Mouse (Mus musculus): ENCODE measurements around the gene Cat. TPM values are rescaled to one million over a fixed set of nuclear protein-coding genes. Genes with fewer than 3 reads are reported as not detected.

Gene Cat
- polyA plus RNA-seq, 1 experiment from 2014 or later, result 102 TPM

- Histone ChIP-seq H3K4me3 (replicated peaks; ENCODE audit: low read depth, low read length) (no peak overlapping the region), H3K27ac (replicated peaks; ENCODE audit: low read depth, low read length) (no peak overlapping the region), H3K36me3 (ENCODE audit: control insufficient read depth, insufficient read depth, low read length) (no peaks in the 10 kb centered on the region), H3K4me2 (ENCODE audit: low read length) (no peak overlapping the region), H3K9ac (replicated peaks; ENCODE audit: low read length) (no peak overlapping the region), H3K27me3 (ENCODE audit: control insufficient read depth, insufficient read depth, low read length) (no peaks in the 10 kb centered on the region), H3K4me1 (ENCODE audit: control insufficient read depth, insufficient read depth, low read length) (no peaks in the 10 kb centered on the region), H3K9me3 (ENCODE audit: control insufficient read depth, low read length) (no peaks in the 10 kb centered on the region)
- 92% methylated on average over 11 of the region's 11 CpGs for WGBS
- DNase-seq, result no peak
- no peak for ATAC-seq (ENCODE audit: low FRiP score, low TSS enrichment)
These were observed 45.8 kb downstream of the Cat start for GRCm38 (mm10) chr2:103439071-103439622.

- no peak overlapping the region for H3K9ac ChIP-seq (replicated peaks; ENCODE audit: low read length)
- no peaks in the 10 kb centered on the region for H3K27me3 ChIP-seq (ENCODE audit: control insufficient read depth, insufficient read depth, low read length)
- H3K36me3 ChIP-seq (ENCODE audit: control insufficient read depth, insufficient read depth, low read length), result no peaks in the 10 kb centered on the region
- no peak for ATAC-seq (ENCODE audit: low FRiP score, low TSS enrichment)
- H3K4me1 ChIP-seq (ENCODE audit: control insufficient read depth, insufficient read depth, low read length), result no peaks in the 10 kb centered on the region
- DNase-seq, result no peak
- H3K4me3 ChIP-seq (replicated peaks; ENCODE audit: low read depth, low read length), result no peak overlapping the region
- no peak overlapping the region for H3K27ac ChIP-seq (replicated peaks; ENCODE audit: low read depth, low read length)
- 70% methylated on average over 5 of the region's 5 CpGs for WGBS
- H3K4me2 ChIP-seq (ENCODE audit: low read length), result no peak overlapping the region
- H3K9me3 ChIP-seq (ENCODE audit: control insufficient read depth, low read length), result no peaks in the 10 kb centered on the region
These were observed 48.4 kb downstream of the Cat start for GRCm38 (mm10) chr2:103436534-103436933.

GRCm38 (mm10) chr2:103435110-103435509 is 49.9 kb downstream of the Cat start:
- 91% methylated on average over 2 of the region's 2 CpGs for WGBS
- H3K4me2 ChIP-seq (ENCODE audit: low read length), result no peak overlapping the region
- no peak overlapping the region for H3K27ac ChIP-seq (replicated peaks; ENCODE audit: low read depth, low read length)
- no peaks in the 10 kb centered on the region for H3K4me1 ChIP-seq (ENCODE audit: control insufficient read depth, insufficient read depth, low read length)
- H3K27me3 ChIP-seq (ENCODE audit: control insufficient read depth, insufficient read depth, low read length), result no peaks in the 10 kb centered on the region
- DNase-seq, result no peak
- no peaks in the 10 kb centered on the region for H3K9me3 ChIP-seq (ENCODE audit: control insufficient read depth, low read length)
- H3K4me3 ChIP-seq (replicated peaks; ENCODE audit: low read depth, low read length), result no peak overlapping the region
- no peaks in the 10 kb centered on the region for H3K36me3 ChIP-seq (ENCODE audit: control insufficient read depth, insufficient read depth, low read length)
- no peak overlapping the region for H3K9ac ChIP-seq (replicated peaks; ENCODE audit: low read length)
- ATAC-seq (ENCODE audit: low FRiP score, low TSS enrichment), result no peak

- DNase-seq, result no peak
- Histone ChIP-seq H3K4me1 (ENCODE audit: control insufficient read depth, insufficient read depth, low read length) (no peaks in the 10 kb centered on the region), H3K27ac (replicated peaks; ENCODE audit: low read depth, low read length) (no peak overlapping the region), H3K4me2 (ENCODE audit: low read length) (no peak overlapping the region), H3K36me3 (ENCODE audit: control insufficient read depth, insufficient read depth, low read length) (no peaks in the 10 kb centered on the region), H3K4me3 (replicated peaks; ENCODE audit: low read depth, low read length) (no peak overlapping the region), H3K27me3 (ENCODE audit: control insufficient read depth, insufficient read depth, low read length) (no peaks in the 10 kb centered on the region), H3K9me3 (ENCODE audit: control insufficient read depth, low read length) (no peaks in the 10 kb centered on the region), H3K9ac (replicated peaks; ENCODE audit: low read length) (no peak overlapping the region)
- WGBS, result 77% methylated on average over 8 of the region's 8 CpGs
- no peak for ATAC-seq (ENCODE audit: low FRiP score, low TSS enrichment)
These were observed 52.2 kb downstream of the Cat start for GRCm38 (mm10) chr2:103432695-103433275.

- no peak for DNase-seq
These were observed 54.2 kb downstream of the Cat start for GRCm38 (mm10) chr2:103430712-103431111.

GRCm38 (mm10) chr2:103428356-103428755 is 56.6 kb downstream of the Cat start:
- Histone ChIP-seq H3K27me3 (ENCODE audit: control insufficient read depth, insufficient read depth, low read length) (no peaks in the 10 kb centered on the region), H3K9ac (replicated peaks; ENCODE audit: low read length) (no peak overlapping the region), H3K9me3 (ENCODE audit: control insufficient read depth, low read length) (no peaks in the 10 kb centered on the region), H3K4me1 (ENCODE audit: control insufficient read depth, insufficient read depth, low read length) (0 out of 2 replicates have a peak, but pooled peaks cover 4% of the 10 kb centered on the region), H3K27ac (replicated peaks; ENCODE audit: low read depth, low read length) (no peak overlapping the region), H3K36me3 (ENCODE audit: control insufficient read depth, insufficient read depth, low read length) (no peaks in the 10 kb centered on the region), H3K4me3 (replicated peaks; ENCODE audit: low read depth, low read length) (no peak overlapping the region), H3K4me2 (ENCODE audit: low read length) (no peak overlapping the region)
- 88% methylated on average over 3 of the region's 3 CpGs for WGBS
- no peak for DNase-seq
- ATAC-seq (ENCODE audit: low FRiP score, low TSS enrichment), result no peak

More at GRCm38 (mm10) chr2:103430712-103431111, 54.2 kb downstream of the Cat start:
- Histone ChIP-seq H3K27me3 (ENCODE audit: control insufficient read depth, insufficient read depth, low read length) (no peaks in the 10 kb centered on the region), H3K4me3 (replicated peaks; ENCODE audit: low read depth, low read length) (no peak overlapping the region), H3K36me3 (ENCODE audit: control insufficient read depth, insufficient read depth, low read length) (no peaks in the 10 kb centered on the region), H3K4me1 (ENCODE audit: control insufficient read depth, insufficient read depth, low read length) (no peaks in the 10 kb centered on the region), H3K9ac (replicated peaks; ENCODE audit: low read length) (no peak overlapping the region), H3K27ac (replicated peaks; ENCODE audit: low read depth, low read length) (no peak overlapping the region), H3K4me2 (ENCODE audit: low read length) (no peak overlapping the region), H3K9me3 (ENCODE audit: control insufficient read depth, low read length) (no peaks in the 10 kb centered on the region)
- WGBS, result 41% methylated on average over 1 of the region's 1 CpGs
- no peak for ATAC-seq (ENCODE audit: low FRiP score, low TSS enrichment)

GRCm38 (mm10) chr2:103425456-103426063 is 59.4 kb downstream of the Cat start:
- Histone ChIP-seq H3K36me3 (ENCODE audit: control insufficient read depth, insufficient read depth, low read length) (no peaks in the 10 kb centered on the region), H3K9me3 (ENCODE audit: control insufficient read depth, low read length) (no peaks in the 10 kb centered on the region), H3K27ac (replicated peaks; ENCODE audit: low read depth, low read length) (no peak overlapping the region), H3K4me1 (ENCODE audit: control insufficient read depth, insufficient read depth, low read length) (0 out of 2 replicates have a peak, but pooled peaks cover 4% of the 10 kb centered on the region), H3K9ac (replicated peaks; ENCODE audit: low read length) (no peak overlapping the region), H3K4me2 (ENCODE audit: low read length) (no peak overlapping the region), H3K27me3 (ENCODE audit: control insufficient read depth, insufficient read depth, low read length) (no peaks in the 10 kb centered on the region), H3K4me3 (replicated peaks; ENCODE audit: low read depth, low read length) (no peak overlapping the region)
- WGBS, result 85% methylated on average over 11 of the region's 11 CpGs
- ATAC-seq (ENCODE audit: low FRiP score, low TSS enrichment) (no peak), DNase-seq (no peak)

- H3K27ac ChIP-seq (replicated peaks; ENCODE audit: low read depth, low read length), result no peak overlapping the region
- H3K36me3 ChIP-seq (ENCODE audit: control insufficient read depth, insufficient read depth, low read length), result no peaks in the 10 kb centered on the region
- H3K9ac ChIP-seq (replicated peaks; ENCODE audit: low read length), result no peak overlapping the region
- H3K27me3 ChIP-seq (ENCODE audit: control insufficient read depth, insufficient read depth, low read length), result no peaks in the 10 kb centered on the region
- WGBS, result 10% methylated on average over 12 of the region's 12 CpGs
- H3K9me3 ChIP-seq (ENCODE audit: control insufficient read depth, low read length), result no peaks in the 10 kb centered on the region
- DNase-seq, result peak; percentile 85
- no peak for ATAC-seq (ENCODE audit: low FRiP score, low TSS enrichment)
- no peak overlapping the region for H3K4me3 ChIP-seq (replicated peaks; ENCODE audit: low read depth, low read length)
- peak overlapping the region; percentile 28 for H3K4me2 ChIP-seq (ENCODE audit: low read length)
- 0 out of 2 replicates have a peak, but pooled peaks cover 4% of the 10 kb centered on the region for H3K4me1 ChIP-seq (ENCODE audit: control insufficient read depth, insufficient read depth, low read length)
These were observed 60.5 kb downstream of the Cat start for GRCm38 (mm10) chr2:103424349-103425026.

All from midbrain, embryonic 14.5 days (tissue).